Mouse (Mus musculus): ENCODE results near the gene Sox8. TPM values are rescaled to one million over a fixed set of nuclear protein-coding genes. Genes with fewer than 3 reads are reported as not detected.
A peak's percentile ranks its signal among the peaks of the same experiment; 100 is the strongest.

Sox8 gene
- total RNA-seq, 2 experiments from 2014 or later, result 52.1 to 55.2 TPM

DNA sequence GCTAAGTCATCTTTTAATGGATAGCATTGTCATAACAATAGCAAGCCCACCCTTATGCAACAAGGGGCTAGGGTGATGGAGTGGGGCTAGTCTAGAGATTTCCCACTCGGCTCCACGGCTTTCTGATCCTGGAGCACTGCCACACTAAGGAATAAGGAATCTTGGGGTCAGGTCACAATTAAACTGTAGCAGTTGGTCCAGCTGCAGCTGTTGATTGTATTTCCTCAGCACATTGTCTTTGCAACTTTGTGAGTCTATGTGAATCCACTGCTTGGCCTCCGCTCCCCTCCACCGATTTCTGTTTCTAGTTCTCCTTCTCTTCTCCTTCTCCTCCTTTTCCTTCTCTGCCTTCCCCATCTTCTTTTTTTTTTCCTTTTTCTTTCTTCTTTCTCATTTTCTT, 12.6 kb upstream of the Sox8 start:
- no peak for DNase-seq (ENCODE audit: low spot score in 2 of 2)

DNA sequence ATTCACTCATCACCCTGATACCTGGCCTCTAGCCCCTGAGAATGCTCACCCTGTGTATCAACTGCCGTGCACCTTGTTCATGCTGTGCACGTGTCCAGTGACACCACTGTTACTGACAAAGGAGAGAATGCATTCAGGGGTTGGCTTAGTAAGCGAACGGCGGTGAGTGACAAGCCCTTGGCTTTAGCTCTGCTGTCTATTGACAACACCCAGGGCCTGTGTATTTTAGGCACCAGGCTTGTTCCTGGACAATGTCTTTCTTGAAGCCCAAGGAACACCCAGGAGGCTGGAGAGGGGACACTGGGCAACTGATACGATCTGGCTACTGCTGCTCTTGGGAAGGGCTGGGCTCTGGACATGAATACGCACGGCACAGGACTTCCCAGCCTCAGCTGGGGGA, 11.6 kb upstream of the Sox8 start:
- DNase-seq (ENCODE audit: low spot score in 2 of 2), result no peak

DNA sequence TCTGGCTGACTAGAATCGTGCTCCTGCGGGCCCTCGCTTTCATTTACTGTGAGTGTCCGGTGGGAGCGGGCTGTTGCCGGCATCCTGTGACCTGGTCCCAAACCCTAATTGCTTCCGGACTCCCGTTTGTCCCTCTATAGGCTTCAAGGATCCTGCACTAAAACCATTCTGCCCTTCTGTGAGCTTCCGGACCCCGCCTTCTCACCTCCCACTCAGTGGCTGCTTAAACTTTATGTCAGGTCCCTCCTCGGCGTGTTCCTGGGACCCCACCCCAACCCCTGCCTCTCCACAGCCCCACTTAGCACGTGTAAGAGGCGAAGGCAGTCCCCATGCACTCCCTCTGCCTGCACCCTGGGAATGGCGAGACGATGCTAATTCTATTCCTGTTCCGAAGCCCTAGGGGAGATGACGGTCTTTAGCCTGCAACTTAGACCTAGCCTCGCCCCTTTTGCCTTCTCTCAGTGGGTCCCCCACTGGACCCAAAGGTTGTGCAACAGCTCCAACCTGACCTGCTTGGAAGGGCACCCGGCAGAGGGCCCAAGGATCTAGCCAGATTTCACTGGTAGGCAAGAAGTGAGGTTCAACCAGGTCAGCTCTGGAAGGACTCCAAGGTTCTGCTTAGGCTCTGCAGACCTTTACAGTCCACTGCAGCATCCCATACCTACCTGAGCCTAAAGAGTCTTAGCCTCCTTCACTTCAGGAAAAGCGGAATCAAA, 9.0 kb upstream of the Sox8 start:
- DNase-seq (ENCODE audit: low spot score in 2 of 2), result no peak

DNA sequence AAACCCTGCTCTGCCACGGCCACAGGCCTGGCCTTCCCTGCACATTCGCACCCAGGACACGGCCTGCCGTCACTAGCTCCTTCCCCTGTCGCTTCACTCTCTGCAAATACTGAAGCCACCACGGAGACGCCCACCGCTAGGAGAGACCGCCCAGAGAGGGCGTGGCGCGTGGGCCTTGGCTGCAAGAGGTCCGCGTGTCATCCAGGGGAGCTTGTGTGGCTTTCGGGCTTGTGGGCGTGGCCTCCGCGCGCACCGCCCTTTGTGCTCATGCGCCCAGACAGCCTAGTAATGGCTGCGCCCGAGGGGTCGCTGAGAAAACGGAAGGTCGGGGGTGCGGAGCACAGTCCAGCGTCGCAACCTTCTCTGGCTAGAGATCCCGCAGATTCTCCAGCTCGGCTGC, 8.4 kb upstream of the Sox8 start, which contains the start of gene Lmf1:
Lmf1 (plus strand) TSS at position 166 of the 400 bp plus-strand sequence.
- peak; percentile 91 to 97 for DNase-seq (ENCODE audit: low spot score in 2 of 2)

DNA sequence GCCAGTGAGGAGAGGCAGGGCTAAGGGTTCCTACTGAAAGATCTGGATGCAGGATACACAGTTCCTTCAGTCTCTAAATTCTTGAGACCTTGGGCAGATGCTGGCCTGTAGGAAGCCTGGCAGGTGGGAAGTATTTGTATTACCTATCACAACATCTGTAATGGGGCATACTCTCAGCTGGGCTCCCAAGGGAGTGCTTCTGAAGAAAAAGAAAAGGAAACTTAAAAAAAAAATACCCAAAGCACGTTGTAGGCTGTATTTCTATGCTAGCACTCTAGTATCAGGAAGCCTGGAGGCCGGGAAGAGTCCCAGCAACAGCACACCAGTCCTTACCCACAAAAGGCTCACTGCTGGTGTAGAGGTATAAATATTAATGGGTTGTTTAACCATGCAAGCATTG, 7.2 kb upstream of the Sox8 start:
- DNase-seq (ENCODE audit: low spot score in 2 of 2), result no peak

DNA sequence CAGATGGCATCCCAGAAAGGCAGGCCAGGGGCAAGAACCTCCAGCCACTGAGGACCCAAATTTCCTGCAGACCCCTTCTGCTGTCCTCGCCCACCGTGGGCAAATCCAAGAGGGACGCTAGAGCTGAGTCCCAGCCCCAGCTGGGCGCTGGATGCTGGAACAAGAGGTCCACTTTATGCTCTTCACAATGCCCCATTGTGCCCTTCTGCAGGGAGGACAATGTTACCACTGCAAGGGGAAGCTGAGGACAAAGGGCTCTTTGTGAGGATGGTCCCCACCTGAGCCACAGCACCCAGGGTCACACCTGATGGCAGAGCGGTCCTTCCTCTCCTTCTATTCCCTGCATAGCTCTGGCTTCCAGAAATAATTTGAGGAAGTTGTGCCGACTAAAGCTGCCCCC, 6.8 kb upstream of the Sox8 start:
- DNase-seq (ENCODE audit: low spot score in 2 of 2), result no peak

DNA sequence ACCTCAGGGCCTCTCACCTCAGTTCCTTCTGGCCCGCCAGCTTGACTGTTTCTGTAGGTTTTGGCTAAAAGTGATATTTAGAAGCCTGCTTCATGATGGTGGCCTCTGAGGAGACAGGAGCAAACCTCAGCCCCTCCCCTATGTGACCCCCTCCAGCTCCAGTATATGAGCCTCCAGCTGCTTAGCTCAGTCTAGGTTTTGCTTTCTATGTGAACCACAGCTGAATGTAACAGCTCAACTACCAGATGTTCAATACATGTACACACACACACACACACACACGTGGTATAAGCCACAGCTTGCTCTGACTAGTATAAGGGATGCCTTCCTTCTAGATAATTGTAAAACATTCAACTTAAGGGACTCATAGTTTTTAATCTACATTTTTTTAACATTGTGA, 5.5 kb upstream of the Sox8 start:
- no peak for DNase-seq (ENCODE audit: low spot score in 2 of 2)

DNA sequence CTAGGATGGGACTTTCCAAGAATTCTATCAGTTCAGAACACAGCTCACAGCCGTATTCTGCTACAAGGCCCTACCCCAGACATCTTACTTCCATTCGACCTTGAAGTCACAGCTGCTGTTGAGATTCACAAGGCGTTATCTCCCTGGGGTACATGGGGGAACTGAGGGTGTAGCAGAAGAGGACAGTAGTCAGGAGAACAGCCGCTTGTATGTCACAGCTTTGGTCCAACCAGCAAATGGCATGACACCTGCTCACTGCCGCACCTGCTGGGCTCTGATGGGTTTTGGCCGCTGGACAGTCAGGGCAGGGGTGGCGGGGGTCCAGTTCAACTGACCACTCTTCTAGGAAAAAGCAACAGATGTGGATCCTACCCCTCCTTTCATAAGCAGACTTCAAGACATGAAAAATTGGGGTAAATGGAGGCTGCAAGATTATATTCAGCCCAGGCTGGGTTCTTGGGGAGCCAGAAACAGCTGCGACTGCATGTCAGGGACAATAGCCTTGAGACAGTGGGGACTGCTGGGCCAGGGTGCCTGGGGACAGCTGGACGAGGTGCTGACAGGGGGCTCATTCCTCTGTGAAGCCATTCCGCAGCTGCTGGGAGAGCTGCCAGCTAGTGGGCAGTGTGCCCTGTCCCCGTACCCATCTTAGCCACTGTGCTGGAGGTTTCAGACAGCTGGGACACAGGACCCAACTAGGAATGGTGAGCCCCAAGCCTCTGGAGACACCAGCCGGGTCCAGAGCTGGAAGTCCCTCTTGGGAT, 4.9 kb upstream of the Sox8 start:
- DNase-seq (ENCODE audit: low spot score in 2 of 2), result no peak

DNA sequence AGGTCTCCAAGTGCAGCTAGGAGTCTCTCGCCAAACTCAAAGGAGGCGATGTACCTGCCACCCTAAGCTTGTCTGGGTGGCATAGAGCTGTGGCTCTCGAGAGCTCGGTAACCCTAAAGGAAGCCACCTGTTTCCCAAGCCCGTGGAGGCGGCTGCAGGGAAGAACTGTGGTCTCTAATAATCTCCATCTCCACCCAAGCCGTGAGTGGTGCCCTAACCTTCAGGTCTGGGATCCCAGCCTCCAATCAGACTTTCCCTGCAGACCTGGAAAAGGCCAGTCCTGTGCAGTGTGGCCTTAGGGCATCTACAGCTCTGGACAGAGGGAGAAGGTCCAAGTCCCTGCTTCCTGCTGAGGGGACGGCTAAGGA, 951 bp upstream of the Sox8 start:
- DNase-seq (ENCODE audit: low spot score in 2 of 2), result no peak

DNA sequence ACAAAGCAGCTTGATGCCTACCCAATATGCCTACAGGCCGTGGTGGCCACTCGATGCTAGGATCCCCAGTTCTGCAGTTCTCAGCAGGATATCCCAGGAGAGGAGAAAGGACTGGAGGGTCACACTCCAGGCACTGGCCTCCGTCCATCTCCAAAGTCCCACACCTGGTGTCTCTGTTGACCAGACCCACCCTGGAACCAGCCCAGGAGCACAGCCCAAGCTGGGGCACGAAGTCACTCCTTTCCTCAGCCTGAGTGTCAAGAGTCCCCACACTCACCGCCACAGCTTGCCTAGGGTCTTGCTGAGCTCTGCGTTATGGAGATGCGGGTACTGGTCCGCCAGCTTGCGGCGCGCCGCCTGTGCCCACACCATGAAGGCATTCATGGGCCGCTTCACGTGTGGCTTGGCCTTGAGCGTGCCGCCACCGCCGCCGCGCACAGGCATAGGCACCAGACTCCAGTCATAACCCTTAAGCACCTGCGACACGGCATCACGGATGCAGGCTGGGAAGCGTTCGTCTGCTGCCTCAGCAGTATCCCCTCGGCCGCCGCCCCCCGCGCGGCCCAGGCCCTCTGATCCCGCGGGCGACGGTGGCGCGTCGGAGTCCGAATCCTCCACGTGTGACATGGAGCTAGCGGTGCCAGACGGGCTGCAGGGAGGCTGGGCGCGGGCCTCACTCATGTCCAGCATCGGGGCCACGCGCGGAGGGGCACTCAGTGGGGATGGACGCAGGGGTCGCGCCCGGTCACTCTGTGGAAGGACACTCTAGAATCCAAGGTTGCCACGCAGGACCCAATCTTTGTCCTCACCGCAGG, 446 bp downstream of the Sox8 start:
- peak in 1 of 2 experiments; percentile 45 for DNase-seq (ENCODE audit: low spot score in 2 of 2)

DNA sequence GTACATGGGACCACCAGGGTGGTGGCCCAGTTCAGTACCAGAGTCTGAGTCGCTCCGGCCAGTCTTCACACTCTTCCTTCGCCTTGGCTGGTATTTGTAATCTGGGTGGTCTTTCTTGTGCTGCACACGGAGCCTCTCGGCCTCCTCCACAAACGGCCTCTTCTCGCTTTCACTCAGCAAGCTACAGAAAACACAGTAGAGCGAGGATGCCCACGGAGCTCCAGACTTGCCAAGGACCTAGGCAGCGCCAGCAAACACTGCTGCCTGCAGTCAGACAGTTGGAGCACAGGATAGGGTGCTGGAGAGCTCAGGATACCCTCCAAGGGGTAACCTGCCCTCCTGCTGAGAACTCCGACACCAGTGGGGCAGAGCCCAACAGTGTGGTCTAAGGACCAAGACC, 1.6 kb downstream of the Sox8 start:
- peak in 1 of 2 experiments; percentile 62 for DNase-seq (ENCODE audit: low spot score in 2 of 2)

DNA sequence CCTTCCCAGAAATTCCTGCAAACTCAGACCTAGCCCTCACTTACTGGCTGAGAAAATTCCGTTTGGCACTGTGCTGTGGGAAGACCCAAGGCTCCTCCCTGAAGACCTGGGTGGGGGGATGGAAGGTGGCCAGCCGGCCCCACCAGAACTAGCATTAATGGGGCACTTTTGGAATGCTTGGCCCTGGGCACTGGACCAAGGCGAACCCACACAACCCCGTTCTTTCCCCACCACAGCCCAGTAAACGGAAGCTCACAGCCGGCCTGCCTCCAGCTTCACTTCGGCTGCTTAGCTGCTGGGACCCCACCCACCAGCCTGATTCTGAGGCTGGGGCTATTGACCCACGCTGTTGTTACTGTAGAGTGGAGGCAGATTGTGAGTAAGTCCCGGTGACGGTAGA, 2.3 kb downstream of the Sox8 start:
- peak; percentile 50 to 61 for DNase-seq (ENCODE audit: low spot score in 2 of 2)

DNA sequence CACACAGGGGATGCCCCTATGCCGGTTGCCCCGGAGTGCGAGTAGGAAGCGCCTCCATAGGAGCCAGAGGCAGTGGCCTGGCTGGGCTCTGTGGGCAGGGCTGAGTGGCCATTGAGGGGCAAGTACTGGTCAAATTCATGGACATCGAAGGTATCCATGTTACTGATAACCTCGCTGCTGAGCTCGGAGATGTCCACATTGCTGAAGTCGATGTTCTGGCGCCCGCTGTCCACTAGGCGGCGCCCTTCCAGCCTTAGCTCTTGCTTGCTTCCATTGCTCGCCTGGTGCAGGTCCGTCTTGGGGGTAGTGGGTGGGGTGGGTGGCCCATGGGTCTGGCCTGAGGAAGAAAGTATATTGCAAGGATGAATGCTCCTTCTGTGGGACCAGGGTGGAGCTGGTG, 2.7 kb downstream of the Sox8 start:
- DNase-seq (ENCODE audit: low spot score in 2 of 2), result peak; percentile 87

DNA sequence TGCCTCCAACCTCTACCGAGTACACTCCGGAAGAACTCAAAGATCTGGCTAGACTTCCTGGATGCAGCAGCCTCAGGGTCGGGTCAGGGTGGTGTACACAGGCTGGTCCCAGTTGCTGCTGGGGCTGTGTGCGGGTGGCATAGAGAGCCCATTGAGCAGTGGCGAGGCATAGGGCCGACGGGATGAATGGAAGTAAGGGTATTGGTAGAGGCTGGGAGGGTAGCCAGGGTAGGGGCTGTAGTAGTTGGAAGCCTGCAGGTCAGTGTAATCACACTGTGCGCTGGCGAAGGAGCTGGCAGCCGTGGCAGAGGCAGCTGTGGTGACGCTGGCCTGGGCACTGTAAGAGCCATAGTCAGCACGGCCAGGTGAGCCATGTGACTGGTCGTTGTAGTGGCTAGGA, 3.2 kb downstream of the Sox8 start:
- no peak for DNase-seq (ENCODE audit: low spot score in 2 of 2)

DNA sequence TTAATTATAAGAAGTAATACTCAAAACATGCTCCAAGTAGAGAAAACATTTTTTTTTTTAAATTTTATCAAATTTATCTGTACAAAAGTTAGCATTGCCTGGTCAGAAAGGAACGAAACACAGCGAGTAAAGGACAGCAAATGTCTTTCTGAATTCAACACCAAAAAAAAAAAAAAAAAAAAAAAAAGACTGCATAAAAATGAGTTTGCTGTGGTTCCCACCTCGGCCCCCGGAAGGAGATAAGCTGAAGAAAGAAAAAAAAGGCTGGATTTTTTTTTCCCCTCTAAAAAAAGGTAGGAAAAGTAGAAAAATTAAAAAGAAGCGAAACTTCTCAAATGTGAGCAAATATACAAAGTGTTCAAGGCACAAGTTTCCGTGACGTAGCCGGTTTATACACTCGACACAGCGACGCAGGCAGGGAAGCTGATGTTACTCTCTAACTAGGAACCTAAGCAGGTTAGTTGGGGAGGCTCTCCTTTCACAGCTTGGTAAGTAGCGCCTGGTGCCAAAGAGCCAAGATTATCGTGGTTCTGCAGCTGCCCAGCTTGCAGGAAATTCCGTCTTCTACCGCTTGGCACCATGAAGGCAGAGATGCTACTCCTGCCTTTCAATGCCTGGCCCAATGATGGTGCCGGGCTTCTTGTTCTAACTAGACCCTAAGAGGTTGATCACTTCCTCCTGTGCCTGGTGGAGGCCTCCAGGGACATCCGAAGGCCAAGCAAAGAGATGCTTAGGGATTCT, 4.5 kb downstream of the Sox8 start:
- no peak for DNase-seq (ENCODE audit: low spot score in 2 of 2)

DNA sequence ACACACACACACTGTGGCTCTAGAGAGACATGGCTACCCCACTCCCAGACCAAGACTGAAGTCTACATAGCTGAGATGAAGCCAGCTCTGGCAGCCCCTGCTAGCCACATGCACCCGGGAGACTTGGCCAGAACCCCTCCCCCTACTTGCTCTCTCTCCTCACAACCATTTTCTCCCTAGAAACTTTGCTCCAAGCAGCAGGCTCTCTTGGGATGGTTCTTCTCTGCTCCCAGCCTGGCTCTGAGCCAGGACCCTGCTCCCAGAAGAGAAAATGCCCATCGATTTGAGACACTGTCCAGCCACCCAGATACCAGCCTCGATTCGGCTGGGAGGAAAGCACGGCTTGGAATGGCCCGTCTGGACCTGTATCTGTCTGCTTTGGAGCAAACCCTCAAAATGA, 5.2 kb downstream of the Sox8 start:
- no peak for DNase-seq (ENCODE audit: low spot score in 2 of 2)

DNA sequence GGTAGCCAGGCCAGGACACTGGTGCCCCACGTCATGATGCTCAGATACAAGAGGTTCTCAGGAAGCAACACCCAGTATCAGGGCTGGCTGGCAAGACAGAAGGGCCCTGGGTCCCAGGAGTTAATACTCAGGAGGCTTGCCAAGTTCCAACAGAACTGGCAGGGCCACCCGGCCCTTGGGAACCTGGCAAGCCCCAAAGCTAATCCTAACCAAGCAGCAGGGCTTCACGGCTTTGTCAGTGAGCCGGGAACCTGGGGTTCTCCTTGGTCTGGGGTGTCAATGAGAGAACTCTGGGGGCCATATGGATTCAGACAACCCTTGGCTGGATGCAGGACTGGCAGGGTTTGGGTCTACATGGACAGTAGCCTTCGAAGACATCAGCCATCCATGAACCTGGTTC, 6.0 kb downstream of the Sox8 start:
- no peak for DNase-seq (ENCODE audit: low spot score in 2 of 2)

DNA sequence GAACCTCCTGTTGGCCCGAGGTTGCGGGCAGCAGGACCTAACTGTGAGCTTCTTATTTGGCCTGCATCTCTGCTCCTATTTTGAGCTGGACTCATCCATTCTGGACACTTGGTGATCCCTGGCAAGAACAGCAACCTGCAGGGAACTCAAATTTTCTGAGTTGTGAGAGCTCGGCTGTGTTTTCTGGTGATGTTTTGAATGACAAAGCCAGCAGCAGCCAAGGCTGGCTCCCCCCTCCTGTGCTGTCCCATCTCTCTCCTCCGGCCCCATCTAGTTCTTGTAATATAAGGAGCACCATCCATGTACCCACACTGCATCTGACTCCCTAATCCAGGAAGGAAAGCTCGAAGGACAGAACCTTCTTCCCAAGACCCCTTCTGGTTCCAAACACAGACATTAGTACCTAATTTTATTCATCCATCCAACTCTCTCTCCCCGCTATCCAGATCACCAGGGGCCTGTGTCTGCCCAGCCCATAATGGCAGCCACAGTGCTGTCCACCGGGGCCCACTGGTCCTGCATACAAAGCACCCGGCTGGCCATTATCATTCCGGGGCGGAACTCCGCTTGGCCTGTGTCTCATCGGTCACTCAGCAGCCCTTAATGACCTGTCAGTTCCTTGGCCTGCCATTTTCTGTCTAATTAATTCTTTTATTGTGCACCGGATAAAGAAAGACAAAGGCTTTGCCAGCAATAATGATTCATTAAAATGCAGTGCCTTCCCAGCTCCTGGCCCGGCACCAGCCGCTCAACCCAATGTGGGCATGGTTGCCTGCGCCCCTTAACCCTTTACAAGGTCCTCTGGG, 9.1 kb downstream of the Sox8 start:
- no peak for DNase-seq (ENCODE audit: low spot score in 2 of 2)

DNA sequence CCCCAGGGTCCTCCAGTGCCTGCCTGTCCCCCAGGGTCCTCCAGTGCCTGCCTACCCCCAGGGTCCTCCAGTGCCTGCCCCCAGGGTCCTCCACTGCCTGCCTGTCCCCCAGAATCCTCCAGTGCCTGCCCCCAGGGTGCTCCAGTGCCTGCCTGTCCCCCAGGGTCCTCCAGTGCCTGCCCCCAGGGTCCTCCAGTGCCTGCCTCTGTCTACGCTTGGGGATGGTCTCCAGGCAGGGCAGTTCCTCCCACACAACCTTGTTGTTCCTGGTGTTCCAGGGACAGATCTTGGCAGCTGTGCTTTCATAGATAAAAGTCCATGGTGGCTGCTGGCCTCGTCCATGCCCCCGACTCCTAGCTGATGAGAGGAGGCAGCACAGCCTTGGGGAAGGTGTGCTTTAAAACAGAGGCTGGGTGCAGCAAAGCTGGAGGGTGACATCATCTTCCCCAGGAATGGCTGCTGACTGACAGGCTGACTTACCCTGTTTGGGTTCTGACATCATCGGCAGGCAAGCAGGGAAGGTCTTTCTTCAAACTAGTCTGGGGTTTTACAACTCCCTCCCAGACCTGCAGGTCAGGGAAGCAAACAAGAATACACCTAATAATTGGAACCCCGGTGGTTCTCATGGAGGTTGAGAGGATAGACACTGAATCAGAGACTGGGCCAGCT, 9.8 kb downstream of the Sox8 start:
- DNase-seq (ENCODE audit: low spot score in 2 of 2), result no peak

DNA sequence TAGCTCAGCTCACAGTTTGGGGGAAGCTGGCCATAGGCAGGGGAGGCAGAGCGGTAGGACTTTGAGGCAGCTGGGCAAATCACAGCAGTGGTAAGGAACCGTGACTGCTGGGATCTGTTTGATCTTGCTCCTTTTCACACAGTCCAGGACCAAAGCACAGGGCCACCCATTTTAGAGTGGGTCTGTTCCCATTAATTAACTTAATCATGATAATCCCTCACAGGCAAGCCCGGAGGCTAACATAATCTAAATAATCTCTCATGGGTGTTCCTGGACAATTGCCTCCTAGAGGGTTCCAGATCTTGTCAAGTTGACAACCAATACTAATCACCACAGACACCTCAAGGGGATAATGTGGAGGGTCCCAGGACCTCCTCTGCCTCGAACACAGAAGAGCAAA, 10.9 kb downstream of the Sox8 start:
- DNase-seq (ENCODE audit: low spot score in 2 of 2), result no peak
